Mouse (Mus musculus): ENCODE data around the gene Cfap77.

The Cfap77 gene

GRCm38 (mm10) chr2:28919001-28919400 lies 135.9 kb downstream of the Cfap77 start:
- no peak for DNase-seq

GRCm38 (mm10) chr2:28917518-28918361 lies 137.1 kb downstream of the Cfap77 start:
- no peak for DNase-seq

GRCm38 (mm10) chr2:28917156-28917517 lies 137.7 kb downstream of the Cfap77 start:
- no peak for DNase-seq

- DNase-seq = peak; percentile 82
Measured at GRCm38 (mm10) chr2:28916513-28916865, 138.4 kb downstream of the Cfap77 start, which contains the start of gene Barhl1. Gene Barhl1 (minus strand): TSS chr2:28916668.

GRCm38 (mm10) chr2:28915768-28916512 lies 138.9 kb downstream of the Cfap77 start:
- DNase-seq = peak; percentile 60

- no peak for DNase-seq
Measured at GRCm38 (mm10) chr2:28915104-28915738, 139.6 kb downstream of the Cfap77 start.

- no peak for DNase-seq
Measured at GRCm38 (mm10) chr2:28914121-28914520, 140.7 kb downstream of the Cfap77 start.

- no peak for DNase-seq
Measured at GRCm38 (mm10) chr2:28912961-28913360, 141.9 kb downstream of the Cfap77 start.

GRCm38 (mm10) chr2:28912039-28912700 lies 142.7 kb downstream of the Cfap77 start:
- DNase-seq = no peak

- DNase-seq = no peak
Measured at GRCm38 (mm10) chr2:28911331-28912038, 143.4 kb downstream of the Cfap77 start.

- no peak for DNase-seq
Measured at GRCm38 (mm10) chr2:28910877-28911276, 144.0 kb downstream of the Cfap77 start.

GRCm38 (mm10) chr2:28909818-28910710 lies 144.8 kb downstream of the Cfap77 start:
- DNase-seq = no peak

- no peak for DNase-seq
Measured at GRCm38 (mm10) chr2:28909186-28909817, 145.6 kb downstream of the Cfap77 start.

GRCm38 (mm10) chr2:28908389-28909153 lies 146.3 kb downstream of the Cfap77 start:
- no peak for DNase-seq

GRCm38 (mm10) chr2:28907691-28908388 lies 147.0 kb downstream of the Cfap77 start:
- DNase-seq = no peak

- DNase-seq = no peak
Measured at GRCm38 (mm10) chr2:28905561-28905960, 149.3 kb downstream of the Cfap77 start.

- DNase-seq = no peak
Measured at GRCm38 (mm10) chr2:28904786-28905185, 150.1 kb downstream of the Cfap77 start.

GRCm38 (mm10) chr2:28903871-28904270 lies 151.0 kb downstream of the Cfap77 start:
- no peak for DNase-seq

GRCm38 (mm10) chr2:28902291-28902690 lies 152.6 kb downstream of the Cfap77 start:
- no peak for DNase-seq

Data from cerebellum, adult 9-10 months (tissue).